Mouse (Mus musculus): Measurements from ENCODE around the gene Tmx4. TPM values are rescaled to one million over a fixed set of nuclear protein-coding genes. Genes with fewer than 3 reads are reported as not detected.
A peak's percentile ranks its signal among the peaks of the same experiment; 100 is the strongest.

The Tmx4 gene
- polyA plus RNA-seq, 1 experiment from 2014 or later, result 22.2 TPM

- Histone ChIP-seq H3K4me2 (ENCODE audit: low read length) (no peak overlapping the region), H3K9ac (ENCODE audit: low read length) (no peak overlapping the region), H3K9me3 (ENCODE audit: control insufficient read depth, low read length) (no peaks in the 10 kb centered on the region), H3K4me3 (ENCODE audit: low read depth, low read length) (no peak overlapping the region), H3K27me3 (replicated peaks; ENCODE audit: control insufficient read depth, insufficient read depth, low read length) (no peaks in the 10 kb centered on the region), H3K27ac (ENCODE audit: low read depth) (no peak overlapping the region), H3K36me3 (ENCODE audit: control insufficient read depth, insufficient read depth, low read length) (no peaks in the 10 kb centered on the region), H3K4me1 (replicated peaks; ENCODE audit: control insufficient read depth, insufficient read depth, low read length) (no peaks in the 10 kb centered on the region)
- DNase-seq (ENCODE audit: low spot score), result no peak
- WGBS, result 14% methylated on average over 4 of the region's 4 CpGs
- ATAC-seq (replicated peaks; ENCODE audit: low FRiP score, low TSS enrichment, low read depth), result no peak; the same call in 1 of the 2 replicates
Observed at GRCm38 (mm10) chr2:134656477-134656876, 12.5 kb upstream of the Tmx4 start.

- no peak overlapping the region for H3K4me2 ChIP-seq (ENCODE audit: low read length)
- H3K27me3 ChIP-seq (replicated peaks; ENCODE audit: control insufficient read depth, insufficient read depth, low read length), result no peaks in the 10 kb centered on the region
- no peak overlapping the region for H3K27ac ChIP-seq (ENCODE audit: low read depth)
- no peaks in the 10 kb centered on the region for H3K36me3 ChIP-seq (ENCODE audit: control insufficient read depth, insufficient read depth, low read length)
- H3K9ac ChIP-seq (ENCODE audit: low read length), result no peak overlapping the region
- no peak overlapping the region for H3K4me3 ChIP-seq (ENCODE audit: low read depth, low read length)
- H3K4me1 ChIP-seq (replicated peaks; ENCODE audit: control insufficient read depth, insufficient read depth, low read length), result no peaks in the 10 kb centered on the region
- DNase-seq (ENCODE audit: low spot score) (no peak), ATAC-seq (replicated peaks; ENCODE audit: low FRiP score, low TSS enrichment, low read depth) (no peak)
- H3K9me3 ChIP-seq (ENCODE audit: control insufficient read depth, low read length), result no peaks in the 10 kb centered on the region
Observed at GRCm38 (mm10) chr2:134654668-134655067, 10.7 kb upstream of the Tmx4 start.

GRCm38 (mm10) chr2:134652759-134653158, 8.8 kb upstream of the Tmx4 start:
- no peak overlapping the region for H3K27ac ChIP-seq (ENCODE audit: low read depth)
- H3K4me1 ChIP-seq (replicated peaks; ENCODE audit: control insufficient read depth, insufficient read depth, low read length), result no peaks in the 10 kb centered on the region
- H3K36me3 ChIP-seq (ENCODE audit: control insufficient read depth, insufficient read depth, low read length), result no peaks in the 10 kb centered on the region
- no peak overlapping the region for H3K9ac ChIP-seq (ENCODE audit: low read length)
- H3K4me2 ChIP-seq (ENCODE audit: low read length), result no peak overlapping the region
- 83% methylated on average over 5 of the region's 5 CpGs for WGBS
- DNase-seq (ENCODE audit: low spot score) (no peak), ATAC-seq (replicated peaks; ENCODE audit: low FRiP score, low TSS enrichment, low read depth) (no peak)
- H3K9me3 ChIP-seq (ENCODE audit: control insufficient read depth, low read length), result no peaks in the 10 kb centered on the region
- H3K27me3 ChIP-seq (replicated peaks; ENCODE audit: control insufficient read depth, insufficient read depth, low read length), result no peaks in the 10 kb centered on the region
- no peak overlapping the region for H3K4me3 ChIP-seq (ENCODE audit: low read depth, low read length)

- DNase-seq (ENCODE audit: low spot score) (no peak), ATAC-seq (replicated peaks; ENCODE audit: low FRiP score, low TSS enrichment, low read depth) (no peak)
- no peak overlapping the region for H3K4me3 ChIP-seq (ENCODE audit: low read depth, low read length)
- H3K4me1 ChIP-seq (replicated peaks; ENCODE audit: control insufficient read depth, insufficient read depth, low read length), result 0 out of 2 replicates have a peak, but pooled peaks cover 9% of the 10 kb centered on the region
- H3K27ac ChIP-seq (ENCODE audit: low read depth), result no peak overlapping the region
- no peaks in the 10 kb centered on the region for H3K36me3 ChIP-seq (ENCODE audit: control insufficient read depth, insufficient read depth, low read length)
- H3K9me3 ChIP-seq (ENCODE audit: control insufficient read depth, low read length), result no peaks in the 10 kb centered on the region
- H3K4me2 ChIP-seq (ENCODE audit: low read length), result no peak overlapping the region
- H3K27me3 ChIP-seq (replicated peaks; ENCODE audit: control insufficient read depth, insufficient read depth, low read length), result no peaks in the 10 kb centered on the region
- WGBS, result 76% methylated on average over 3 of the region's 3 CpGs
- H3K9ac ChIP-seq (ENCODE audit: low read length), result no peak overlapping the region
Observed at GRCm38 (mm10) chr2:134648999-134649398, 5.1 kb upstream of the Tmx4 start.

GRCm38 (mm10) chr2:134645752-134646151, 1.8 kb upstream of the Tmx4 start:
- Histone ChIP-seq H3K27me3 (replicated peaks; ENCODE audit: control insufficient read depth, insufficient read depth, low read length) (no peaks in the 10 kb centered on the region), H3K9me3 (ENCODE audit: control insufficient read depth, low read length) (no peaks in the 10 kb centered on the region), H3K4me1 (replicated peaks; ENCODE audit: control insufficient read depth, insufficient read depth, low read length) (peaks cover 19% of the 10 kb centered on the region), H3K27ac (ENCODE audit: low read depth) (no peak overlapping the region), H3K4me3 (ENCODE audit: low read depth, low read length) (no peak overlapping the region), H3K36me3 (ENCODE audit: control insufficient read depth, insufficient read depth, low read length) (no peaks in the 10 kb centered on the region), H3K4me2 (ENCODE audit: low read length) (no peak overlapping the region), H3K9ac (ENCODE audit: low read length) (no peak overlapping the region)
- no peak for DNase-seq (ENCODE audit: low spot score)
- 67% methylated on average over 3 of the region's 3 CpGs for WGBS
- ATAC-seq (replicated peaks; ENCODE audit: low FRiP score, low TSS enrichment, low read depth), result no peak

GRCm38 (mm10) chr2:134645166-134645565, 1.2 kb upstream of the Tmx4 start:
- Histone ChIP-seq H3K9me3 (ENCODE audit: control insufficient read depth, low read length) (no peaks in the 10 kb centered on the region), H3K9ac (ENCODE audit: low read length) (no peak overlapping the region), H3K4me2 (ENCODE audit: low read length) (no peak overlapping the region), H3K36me3 (ENCODE audit: control insufficient read depth, insufficient read depth, low read length) (no peaks in the 10 kb centered on the region), H3K27ac (ENCODE audit: low read depth) (no peak overlapping the region), H3K4me1 (replicated peaks; ENCODE audit: control insufficient read depth, insufficient read depth, low read length) (peaks cover 19% of the 10 kb centered on the region), H3K27me3 (replicated peaks; ENCODE audit: control insufficient read depth, insufficient read depth, low read length) (no peaks in the 10 kb centered on the region), H3K4me3 (ENCODE audit: low read depth, low read length) (no peak overlapping the region)
- DNase-seq (ENCODE audit: low spot score) (no peak), ATAC-seq (replicated peaks; ENCODE audit: low FRiP score, low TSS enrichment, low read depth) (no peak)
- 41% methylated on average over 4 of the region's 4 CpGs for WGBS

GRCm38 (mm10) chr2:134644301-134644912, 462 bp upstream of the Tmx4 start:
- H3K36me3 ChIP-seq (ENCODE audit: control insufficient read depth, insufficient read depth, low read length), result no peaks in the 10 kb centered on the region
- peak overlapping the region; percentile 68 for H3K4me2 ChIP-seq (ENCODE audit: low read length)
- peak overlapping the region; percentile 30; the same call in 1 of the 2 replicates for H3K9ac ChIP-seq (ENCODE audit: low read length)
- H3K4me3 ChIP-seq (ENCODE audit: low read depth, low read length), result peak overlapping the region; percentile 79; the same call in 1 of the 2 replicates
- no peaks in the 10 kb centered on the region for H3K9me3 ChIP-seq (ENCODE audit: control insufficient read depth, low read length)
- DNase-seq (ENCODE audit: low spot score) (no peak), ATAC-seq (replicated peaks; ENCODE audit: low FRiP score, low TSS enrichment, low read depth) (no peak; the same call in 1 of the 2 replicates)
- 32% methylated on average over 6 of the region's 6 CpGs for WGBS
- peak overlapping the region; percentile 93 for H3K27ac ChIP-seq (ENCODE audit: low read depth)
- peaks cover 19% of the 10 kb centered on the region for H3K4me1 ChIP-seq (replicated peaks; ENCODE audit: control insufficient read depth, insufficient read depth, low read length)
- H3K27me3 ChIP-seq (replicated peaks; ENCODE audit: control insufficient read depth, insufficient read depth, low read length), result no peaks in the 10 kb centered on the region

- H3K9ac ChIP-seq (ENCODE audit: low read length), result no peak overlapping the region
- no peak overlapping the region for H3K4me2 ChIP-seq (ENCODE audit: low read length)
- H3K36me3 ChIP-seq (ENCODE audit: control insufficient read depth, insufficient read depth, low read length), result peaks cover 2% of the 10 kb centered on the region; the same call in 1 of the 2 replicates
- H3K4me1 ChIP-seq (replicated peaks; ENCODE audit: control insufficient read depth, insufficient read depth, low read length), result peaks cover 19% of the 10 kb centered on the region
- H3K4me3 ChIP-seq (ENCODE audit: low read depth, low read length), result no peak overlapping the region
- DNase-seq (ENCODE audit: low spot score) (no peak), ATAC-seq (replicated peaks; ENCODE audit: low FRiP score, low TSS enrichment, low read depth) (no peak)
- H3K27ac ChIP-seq (ENCODE audit: low read depth), result no peak overlapping the region
- no peaks in the 10 kb centered on the region for H3K27me3 ChIP-seq (replicated peaks; ENCODE audit: control insufficient read depth, insufficient read depth, low read length)
- no peaks in the 10 kb centered on the region for H3K9me3 ChIP-seq (ENCODE audit: control insufficient read depth, low read length)
Observed at GRCm38 (mm10) chr2:134642377-134642776, 1.6 kb downstream of the Tmx4 start.

- Histone ChIP-seq H3K27ac (ENCODE audit: low read depth) (no peak overlapping the region), H3K36me3 (ENCODE audit: control insufficient read depth, insufficient read depth, low read length) (peaks cover 6% of the 10 kb centered on the region; the same call in 1 of the 2 replicates), H3K4me3 (ENCODE audit: low read depth, low read length) (no peak overlapping the region), H3K27me3 (replicated peaks; ENCODE audit: control insufficient read depth, insufficient read depth, low read length) (no peaks in the 10 kb centered on the region), H3K9ac (ENCODE audit: low read length) (no peak overlapping the region), H3K4me1 (replicated peaks; ENCODE audit: control insufficient read depth, insufficient read depth, low read length) (peaks cover 19% of the 10 kb centered on the region), H3K9me3 (ENCODE audit: control insufficient read depth, low read length) (no peaks in the 10 kb centered on the region), H3K4me2 (ENCODE audit: low read length) (no peak overlapping the region)
- DNase-seq (ENCODE audit: low spot score) (no peak), ATAC-seq (replicated peaks; ENCODE audit: low FRiP score, low TSS enrichment, low read depth) (no peak)
- WGBS, result 91% methylated on average over 5 of the region's 5 CpGs
Observed at GRCm38 (mm10) chr2:134641372-134641771, 2.6 kb downstream of the Tmx4 start.
